Mouse (Mus musculus) lung, embryonic 14.5 days (tissue): ENCODE results near the gene Sik3. TPM values are rescaled to one million over a fixed set of nuclear protein-coding genes. Genes with fewer than 3 reads are reported as not detected.
A peak's percentile ranks its signal among the peaks of the same experiment; 100 is the strongest.

Experiments used
- ATAC-seq: fragments of 200-750 bp; cut with Nextera tagmentation; 2 replicates; pipeline ENCODE4 v1.8.0; 2017; ENCODE audit warnings: mild to moderate bottlenecking, moderate TSS enrichment, moderate library complexity; ENCODE audit not compliant: insufficient read depth
- DNase-seq: peaks from one replicate; pipeline ENCODE4 v3.0.0-alpha.2; 2015
- H3K27ac ChIP-seq: fragments of 300-500 bp; sonication (generic); 2 replicates; pipeline ENCODE4 v1.5.1; 2014; ENCODE audit warnings: low read depth, mild to moderate bottlenecking, moderate library complexity
- H3K27me3 ChIP-seq: fragments of 300-500 bp; sonication (generic); 2 replicates; pipeline ENCODE4 v1.6.1; 2014; ENCODE audit warnings: low read length, control low read depth; ENCODE audit not compliant: insufficient read depth
- H3K36me3 ChIP-seq: fragments of 300-500 bp; sonication (generic); 2 replicates; pipeline ENCODE4 v1.6.1; 2014; ENCODE audit warnings: control low read depth; ENCODE audit not compliant: insufficient read depth
- H3K4me1 ChIP-seq: fragments of 300-500 bp; sonication (generic); 2 replicates; pipeline ENCODE4 v1.6.1; 2014; ENCODE audit warnings: antibody characterized with exemption, control low read depth; ENCODE audit not compliant: insufficient read depth
- H3K4me2 ChIP-seq: fragments of 300-500 bp; sonication (generic); 2 replicates; pipeline ENCODE4 v1.6.1; 2014; ENCODE audit warnings: mild to moderate bottlenecking
- H3K4me3 ChIP-seq: fragments of 300-500 bp; sonication (generic); 2 replicates; pipeline ENCODE4 v1.5.1; 2014; ENCODE audit warnings: low read depth, low read length
- H3K9ac ChIP-seq: fragments of 300-500 bp; sonication (generic); 2 replicates; pipeline ENCODE4 v1.6.1; 2014
- H3K9me3 ChIP-seq: fragments of 300-500 bp; sonication (generic); 2 replicates; pipeline ENCODE4 v1.6.1; 2016; ENCODE audit warnings: low read depth, low read length, control low read depth
- CTCF ChIP-seq: IDR thresholded peaks from 2 replicates; pipeline ENCODE4 v1.5.1; 2016; ENCODE audit warnings: antibody characterized with exemption, low read depth
- WGBS: fragments of 180-500 bp; shearing (Covaris S2); extraction: QIAGEN DNeasy Blood & Tissue Kit; methylation state at CpG from one replicate; pipeline ENCODE4 v1.1.7; 2014; 5-methylcytosine and 5-hydroxymethylcytosine counted together
- polyA plus RNA-seq: library from polyadenylated mRNA; unstranded; fragments of >200 nt; fragmentation: Nextera tagmentation; extraction: Ambion mirVana; gene quantifications from 2 replicates; pipeline ENCODE4 v1.2.1, GENCODE M21; 2014

The Sik3 gene
- polyA plus RNA-seq, 1 experiment from 2014 or later = 15.7 TPM

- no peak overlapping the region for H3K27ac ChIP-seq
- no peak overlapping the region for H3K9ac ChIP-seq
- H3K4me2 ChIP-seq = no peak overlapping the region
- WGBS = 77% methylated on average over 4 of the region's 4 CpGs
- H3K9me3 ChIP-seq = no peaks in the 10 kb centered on the region
- DNase-seq (no peak), ATAC-seq (no peak)
- no peak overlapping the region for H3K4me3 ChIP-seq
- no peaks in the 10 kb centered on the region for H3K36me3 ChIP-seq
- no peaks in the 10 kb centered on the region for H3K4me1 ChIP-seq
- TF ChIP-seq CTCF = no peak
- no peaks in the 10 kb centered on the region for H3K27me3 ChIP-seq
Observed at GRCm38 (mm10) chr9:46069013-46069412, 56.4 kb downstream of the Sik3 start.

- Histone ChIP-seq H3K4me1 (no peaks in the 10 kb centered on the region), H3K27me3 (no peaks in the 10 kb centered on the region), H3K9me3 (no peaks in the 10 kb centered on the region), H3K4me2 (no peak overlapping the region), H3K4me3 (no peak overlapping the region), H3K27ac (no peak overlapping the region), H3K9ac (no peak overlapping the region), H3K36me3 (no peaks in the 10 kb centered on the region)
- ATAC-seq (no peak), DNase-seq (no peak)
- 0 out of 2 replicates have a peak, but pooled peaks have one; percentile 13 for TF ChIP-seq CTCF
- WGBS = 67% methylated on average over 9 of the region's 9 CpGs
Observed at GRCm38 (mm10) chr9:46072101-46072835, 59.6 kb downstream of the Sik3 start.

DNA sequence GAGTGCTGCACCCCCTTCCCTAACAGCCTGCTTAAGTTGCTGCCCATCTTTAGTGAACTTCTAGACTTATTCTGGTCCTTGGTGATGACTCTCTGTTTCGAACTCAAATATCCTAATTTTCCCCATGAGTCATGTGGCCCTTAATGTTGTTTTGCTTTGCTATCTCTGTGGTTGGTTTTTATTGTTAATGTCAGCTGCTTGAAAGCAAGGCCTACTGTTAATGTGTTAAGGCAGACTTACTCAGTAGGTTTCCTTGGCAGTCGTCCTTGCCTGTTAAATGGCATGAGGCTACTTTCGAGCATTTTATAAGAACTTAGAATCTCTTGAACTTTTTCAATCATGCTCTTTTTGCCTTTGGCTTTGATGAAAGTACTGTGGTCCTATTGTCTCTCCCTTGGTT lies 60.8 kb downstream of the Sik3 start:
- Histone ChIP-seq H3K4me3 (no peak overlapping the region), H3K4me1 (no peaks in the 10 kb centered on the region), H3K9me3 (no peaks in the 10 kb centered on the region), H3K9ac (no peak overlapping the region), H3K4me2 (no peak overlapping the region), H3K36me3 (no peaks in the 10 kb centered on the region), H3K27me3 (no peaks in the 10 kb centered on the region), H3K27ac (no peak overlapping the region)
- WGBS = 83% methylated on average over 3 of the region's 3 CpGs
- no peak for TF ChIP-seq CTCF
- ATAC-seq (no peak), DNase-seq (no peak)

DNA sequence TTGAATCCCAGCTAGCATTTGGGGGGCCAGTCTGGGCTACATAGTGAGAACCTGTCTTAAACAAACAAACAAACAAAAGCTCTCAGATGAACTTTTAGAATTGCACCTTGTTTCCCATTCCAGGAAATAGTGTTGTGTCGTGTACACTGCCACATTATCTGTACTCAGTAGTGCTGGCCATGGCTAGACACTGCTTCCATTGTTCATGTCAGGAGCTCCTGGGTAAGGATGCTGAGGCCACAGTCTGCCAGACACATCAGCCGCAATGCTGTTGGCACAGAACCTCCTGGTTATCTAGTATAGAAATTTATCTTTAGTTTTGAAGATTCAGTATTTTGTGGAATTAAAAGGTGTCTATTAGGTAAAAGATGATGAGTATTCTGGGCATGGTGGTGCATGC lies 63.0 kb downstream of the Sik3 start:
- ATAC-seq (no peak), DNase-seq (no peak)
- H3K4me2 ChIP-seq = no peak overlapping the region
- no peaks in the 10 kb centered on the region for H3K9me3 ChIP-seq
- H3K9ac ChIP-seq = no peak overlapping the region
- no peak overlapping the region for H3K27ac ChIP-seq
- no peak overlapping the region for H3K4me3 ChIP-seq
- WGBS = 79% methylated on average over 2 of the region's 2 CpGs
- no peaks in the 10 kb centered on the region for H3K27me3 ChIP-seq
- TF ChIP-seq CTCF = no peak
- no peaks in the 10 kb centered on the region for H3K4me1 ChIP-seq
- H3K36me3 ChIP-seq = no peaks in the 10 kb centered on the region

DNA sequence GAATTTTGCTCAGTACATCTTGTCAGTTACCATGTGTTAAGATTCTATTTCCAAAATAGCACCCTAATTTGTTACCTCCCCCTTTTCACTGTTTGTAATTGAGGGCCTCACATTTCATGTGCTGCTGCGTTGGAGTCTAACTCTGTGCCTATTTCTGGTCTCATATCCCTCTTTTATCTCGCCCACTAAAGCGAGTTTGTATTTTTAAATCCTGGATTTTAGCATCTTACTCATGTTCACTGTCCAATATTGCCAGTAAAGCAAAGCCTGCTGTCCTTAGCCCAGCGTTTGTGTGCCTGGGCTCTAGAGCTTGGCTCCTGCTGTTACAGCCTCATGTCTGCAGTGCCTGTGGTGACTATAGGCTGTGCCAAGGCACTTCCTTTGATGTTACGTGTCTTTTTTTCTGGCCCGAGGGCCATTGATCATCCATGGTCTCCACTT lies 69.8 kb downstream of the Sik3 start:
- Histone ChIP-seq H3K27me3 (no peaks in the 10 kb centered on the region), H3K36me3 (no peaks in the 10 kb centered on the region), H3K9me3 (no peaks in the 10 kb centered on the region), H3K4me1 (peaks cover 6% of the 10 kb centered on the region; the same call in 1 of the 2 replicates), H3K4me2 (no peak overlapping the region), H3K4me3 (no peak overlapping the region), H3K27ac (no peak overlapping the region; the same call in 1 of the 2 replicates), H3K9ac (no peak overlapping the region)
- no peak for ATAC-seq
- TF ChIP-seq CTCF = no peak
- 39% methylated on average over 6 of the region's 6 CpGs for WGBS
- DNase-seq = no peak

- ATAC-seq = no peak
- 90% methylated on average over 7 of the region's 7 CpGs for WGBS
Observed at GRCm38 (mm10) chr9:46083490-46083893, 70.9 kb downstream of the Sik3 start.

DNA sequence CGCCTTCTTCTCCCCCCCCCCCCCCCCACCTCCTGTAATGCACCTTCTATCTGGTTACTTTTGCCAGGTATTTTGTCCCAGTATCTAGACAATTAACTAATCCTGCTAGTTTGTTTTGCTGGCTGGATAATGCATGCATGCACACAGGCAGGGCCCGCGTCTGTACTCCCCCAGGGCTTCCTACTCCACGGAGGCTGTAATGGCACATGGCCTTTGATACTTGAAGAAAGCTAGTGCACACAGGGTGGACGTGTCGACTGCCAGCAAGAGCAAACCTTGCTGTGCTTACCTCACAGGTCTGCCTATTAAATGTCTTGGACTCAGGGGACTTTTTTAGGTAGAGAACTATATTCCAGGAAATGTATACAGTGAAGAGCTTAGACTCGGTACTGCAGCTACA lies 73.3 kb downstream of the Sik3 start:
- WGBS = 59% methylated on average over 7 of the region's 7 CpGs
- H3K4me3 ChIP-seq = no peak overlapping the region
- no peak overlapping the region for H3K9ac ChIP-seq
- H3K4me2 ChIP-seq = no peak overlapping the region
- no peaks in the 10 kb centered on the region for H3K27me3 ChIP-seq
- TF ChIP-seq CTCF = no peak
- ATAC-seq = no peak
- H3K36me3 ChIP-seq = no peaks in the 10 kb centered on the region
- no peak overlapping the region for H3K27ac ChIP-seq
- H3K4me1 ChIP-seq = peaks cover 6% of the 10 kb centered on the region; the same call in 1 of the 2 replicates
- no peak for DNase-seq
- no peaks in the 10 kb centered on the region for H3K9me3 ChIP-seq

More at GRCm38 (mm10) chr9:46083490-46083893, 70.9 kb downstream of the Sik3 start:
- Histone ChIP-seq H3K27me3 (no peaks in the 10 kb centered on the region), H3K4me1 (peaks cover 6% of the 10 kb centered on the region; the same call in 1 of the 2 replicates), H3K9ac (no peak overlapping the region), H3K4me2 (no peak overlapping the region), H3K9me3 (no peaks in the 10 kb centered on the region), H3K4me3 (no peak overlapping the region), H3K36me3 (no peaks in the 10 kb centered on the region), H3K27ac (no peak overlapping the region)
- TF ChIP-seq CTCF = no peak
- DNase-seq = no peak
